Mouse (Mus musculus) heart, adult 11 months (tissue): ENCODE measurements around the gene Leng8.

Source experiments
- DNase-seq: peaks from one replicate; pipeline ENCODE4 v3.0.0; 2022

The Leng8 gene

DNA sequence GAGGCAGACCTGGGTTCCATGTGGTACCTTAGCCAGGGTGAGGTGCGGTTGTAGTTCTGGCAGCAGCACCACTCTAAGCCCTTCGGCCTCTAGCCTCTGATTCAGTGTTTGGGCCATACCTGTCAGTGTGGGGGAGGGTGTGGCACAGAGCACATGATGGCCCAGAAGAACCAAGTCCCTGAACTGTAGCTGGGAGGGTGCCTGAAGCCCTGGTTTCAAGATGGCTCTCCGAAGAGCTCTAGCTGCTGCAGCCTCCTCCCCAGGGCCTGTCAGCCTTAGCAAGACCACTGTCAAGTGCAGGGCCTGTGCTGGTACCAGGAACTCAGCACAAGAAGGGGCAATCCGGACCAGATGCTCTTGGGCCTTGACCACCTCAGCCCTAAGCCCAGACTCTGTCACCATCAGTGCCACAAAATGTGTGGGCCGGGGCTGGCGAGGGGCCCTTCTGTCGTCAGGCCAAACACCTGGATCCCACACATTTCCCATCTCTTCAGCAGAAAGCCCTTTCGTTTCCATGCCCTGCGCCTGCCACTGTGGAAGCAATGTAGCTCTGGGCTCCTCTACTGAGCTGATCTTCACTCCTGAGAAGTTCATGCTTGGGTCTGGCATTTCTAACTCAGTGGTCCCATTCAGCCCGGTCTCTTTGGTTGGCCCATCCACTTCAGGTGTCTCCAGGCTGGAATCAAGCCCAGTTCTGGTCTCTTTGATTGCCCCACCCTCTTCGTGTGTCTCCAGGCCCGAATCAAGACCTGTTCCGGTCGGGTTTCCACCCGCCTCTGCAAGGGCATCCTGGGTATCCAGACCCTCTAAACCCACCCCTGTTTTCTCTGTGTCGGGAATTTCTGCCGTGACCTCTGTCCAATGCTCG, 11.7 kb downstream of the Leng8 start:
- peak; percentile 95 for DNase-seq

DNA sequence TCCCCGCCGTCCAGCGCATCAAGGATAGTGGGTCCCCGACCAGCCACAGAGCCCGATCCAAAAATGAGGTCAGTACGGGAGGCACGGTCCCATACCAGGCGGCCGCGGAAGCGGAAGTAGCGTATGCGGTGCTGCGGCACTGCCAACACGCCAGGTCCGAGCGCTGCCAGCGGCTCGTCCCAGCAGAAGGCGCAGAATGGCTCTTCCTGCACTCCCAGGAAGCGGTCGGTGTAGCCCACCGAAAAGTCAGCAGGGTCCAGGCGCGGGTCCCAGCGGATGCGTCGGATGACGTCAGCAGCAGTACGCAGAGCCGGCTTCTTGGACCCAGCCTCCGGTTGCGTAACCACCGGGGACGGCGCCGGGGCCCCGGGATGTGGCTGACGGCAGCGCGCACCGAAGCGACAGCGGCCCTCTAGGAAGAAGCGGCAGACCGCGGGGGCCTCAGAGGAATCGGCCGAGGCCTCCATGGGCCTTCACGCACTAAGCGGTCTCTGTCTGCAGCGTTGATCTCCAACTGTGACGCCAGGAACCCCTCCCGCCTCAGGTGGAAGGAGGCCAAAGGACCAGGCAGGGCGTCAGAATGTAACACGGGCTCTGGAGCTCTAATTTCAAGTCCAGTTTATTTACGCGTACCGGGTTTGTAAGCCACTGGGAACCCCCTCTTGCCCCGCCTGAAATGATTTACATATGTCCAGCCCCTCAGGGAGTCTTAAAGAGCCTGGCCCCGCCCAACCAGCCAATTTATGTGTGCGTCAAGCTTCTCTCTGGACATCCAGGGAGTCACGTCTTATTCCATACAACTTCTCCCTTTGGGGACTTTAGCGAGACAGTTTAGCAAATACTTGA, 12.6 kb downstream of the Leng8 start:
- peak; percentile 99 for DNase-seq

DNA sequence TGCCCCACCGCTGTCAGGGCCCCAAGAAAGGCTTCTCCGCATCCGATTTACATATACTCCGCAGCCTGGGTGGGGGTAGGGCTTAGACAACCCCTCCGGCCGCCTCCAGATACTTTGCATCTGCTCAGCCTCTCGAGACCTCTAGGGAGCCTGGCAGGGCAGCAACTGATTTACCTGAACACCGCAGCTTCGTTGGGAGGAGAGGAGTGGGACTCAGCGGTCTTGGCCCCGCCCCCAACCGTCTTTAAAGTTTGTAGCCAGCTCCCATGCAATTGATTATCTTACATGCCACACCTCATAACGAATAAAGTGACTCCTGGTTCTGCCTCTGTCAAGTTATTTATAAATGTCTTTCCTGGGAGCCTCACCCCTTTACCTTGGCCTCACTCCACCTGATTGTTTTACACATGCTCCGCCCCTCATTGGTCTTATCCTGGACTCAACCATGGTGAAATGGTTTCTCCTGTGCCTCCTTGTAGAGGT, 13.3 kb downstream of the Leng8 start, which contains the start of gene Leng9:
Gene Leng9 (minus strand): TSS at position 316 of the 483 bp plus-strand sequence.
- peak; percentile 98 for DNase-seq

DNA sequence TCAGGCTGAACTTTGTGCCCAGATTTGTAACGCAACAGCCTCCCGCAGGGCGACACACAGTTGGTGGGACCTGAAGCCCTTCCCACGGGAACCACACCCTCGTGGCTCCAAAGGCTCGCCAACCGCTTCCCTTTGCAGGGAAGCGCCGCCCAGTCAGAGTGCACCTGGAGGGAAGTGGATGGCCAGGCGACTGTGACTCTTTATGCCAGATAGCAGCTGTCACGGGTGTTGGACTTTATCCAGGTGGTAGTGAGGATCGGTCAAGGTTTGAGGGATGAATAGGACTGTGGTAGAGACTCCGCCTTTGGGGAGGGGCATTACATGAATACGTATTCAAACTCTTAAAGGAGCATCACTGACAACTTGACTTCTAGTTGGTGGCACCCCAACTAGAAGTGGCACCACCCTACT, 14.0 kb downstream of the Leng8 start:
- peak; percentile 97 for DNase-seq

DNA sequence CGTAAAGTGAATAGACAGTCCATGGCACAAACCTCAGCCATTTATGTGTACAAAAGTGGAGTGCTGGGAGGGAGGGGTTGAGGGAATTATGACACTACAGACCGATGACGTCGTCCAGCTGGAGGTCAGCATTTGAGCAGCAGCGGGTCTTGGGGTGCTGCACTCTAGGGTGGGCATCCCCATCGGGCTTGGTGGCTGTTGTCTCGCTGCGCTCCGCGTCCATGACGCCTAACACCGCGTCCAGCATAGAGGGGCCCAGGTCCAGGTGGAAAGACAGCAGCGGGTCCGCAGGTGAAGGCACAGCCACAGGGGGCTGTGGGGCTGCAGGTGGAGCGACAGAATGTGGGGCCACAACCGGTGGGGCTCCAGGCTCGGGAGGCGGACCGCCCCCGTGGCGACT, 14.4 kb downstream of the Leng8 start:
- peak; percentile 95 for DNase-seq

DNA sequence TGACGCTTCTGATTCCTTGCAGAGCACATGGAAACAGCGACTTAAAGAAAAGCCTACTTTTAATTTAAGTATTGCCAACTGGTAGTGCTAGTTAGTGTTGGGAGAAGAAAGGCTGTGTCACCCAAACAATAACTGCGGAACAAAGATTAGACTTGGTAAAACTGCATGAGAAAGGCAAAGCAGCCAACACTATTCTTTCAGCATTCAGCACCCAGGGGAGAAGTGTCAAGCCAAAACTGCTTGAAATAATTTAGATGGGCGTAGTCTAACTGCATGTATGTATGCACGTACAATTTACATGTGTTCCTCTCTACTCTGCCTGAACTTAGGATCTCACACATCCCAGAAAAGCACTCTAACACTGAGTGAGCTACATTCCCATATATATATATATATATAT, 17.5 kb downstream of the Leng8 start:
- peak; percentile 36 for DNase-seq

DNA sequence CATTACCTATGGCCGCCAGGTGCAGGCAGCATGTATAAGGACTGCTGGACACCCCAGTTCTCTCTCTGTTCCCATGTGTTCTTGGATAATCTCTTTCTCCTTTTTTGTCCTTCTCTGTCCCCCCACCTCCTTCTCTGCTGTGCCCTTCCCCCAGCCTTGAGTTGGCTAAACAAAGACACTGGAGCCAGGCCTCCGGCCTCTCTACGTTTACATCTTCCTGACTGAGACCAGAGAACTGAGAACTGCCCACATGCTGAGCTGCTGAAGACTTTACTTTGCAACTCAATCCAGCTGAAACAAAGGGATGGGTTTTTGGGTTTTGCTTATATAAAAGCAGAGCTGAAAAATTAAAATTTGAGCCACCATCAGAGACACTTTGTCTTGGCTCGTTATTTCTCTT, 18.1 kb downstream of the Leng8 start:
- DNase-seq = peak; percentile 70

DNA sequence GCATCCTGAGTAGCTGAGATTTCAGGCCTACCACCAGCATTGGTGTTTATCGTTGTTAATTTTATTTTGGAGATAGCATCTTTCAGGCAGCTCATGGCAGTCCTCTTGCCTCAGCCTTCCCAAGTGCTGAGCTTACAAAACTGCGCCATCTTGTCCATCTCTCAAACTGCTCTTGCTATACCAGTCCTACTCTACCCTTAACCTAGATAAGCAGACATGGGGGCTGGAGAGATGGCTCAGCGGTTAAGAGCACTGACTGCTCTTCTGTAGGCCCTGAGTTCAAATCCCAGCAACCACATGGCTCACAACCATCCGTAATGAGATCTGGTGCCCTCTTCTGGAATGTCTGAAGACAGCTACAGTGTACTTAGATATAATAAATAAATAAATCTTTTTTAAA, 24.8 kb downstream of the Leng8 start:
- peak; percentile 78 for DNase-seq

DNA sequence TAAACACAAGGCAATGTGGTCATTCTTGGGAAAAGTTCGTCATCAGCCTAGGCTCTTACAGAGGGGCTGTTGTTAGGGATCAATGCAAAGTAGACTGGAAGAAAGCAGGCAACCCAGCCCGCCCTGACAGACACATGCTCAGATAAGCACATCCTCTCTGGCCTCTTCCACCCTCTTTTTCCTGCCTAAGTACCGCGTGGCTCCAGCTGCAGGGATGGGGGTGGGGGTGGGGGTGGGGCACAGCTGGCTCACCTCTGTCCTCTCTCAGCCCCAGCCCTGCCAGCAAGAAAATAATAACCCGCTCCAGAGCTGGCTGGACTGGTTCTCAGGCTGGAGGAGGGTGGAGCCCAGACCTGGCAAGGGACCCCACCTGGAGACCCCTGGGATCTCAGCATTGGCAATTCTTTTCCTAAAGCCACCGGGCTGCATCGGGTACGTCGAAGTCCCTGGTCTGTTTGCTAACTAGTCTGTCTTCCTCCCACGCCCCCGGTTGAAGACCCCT, 26.8 kb downstream of the Leng8 start:
- DNase-seq = peak; percentile 97

DNA sequence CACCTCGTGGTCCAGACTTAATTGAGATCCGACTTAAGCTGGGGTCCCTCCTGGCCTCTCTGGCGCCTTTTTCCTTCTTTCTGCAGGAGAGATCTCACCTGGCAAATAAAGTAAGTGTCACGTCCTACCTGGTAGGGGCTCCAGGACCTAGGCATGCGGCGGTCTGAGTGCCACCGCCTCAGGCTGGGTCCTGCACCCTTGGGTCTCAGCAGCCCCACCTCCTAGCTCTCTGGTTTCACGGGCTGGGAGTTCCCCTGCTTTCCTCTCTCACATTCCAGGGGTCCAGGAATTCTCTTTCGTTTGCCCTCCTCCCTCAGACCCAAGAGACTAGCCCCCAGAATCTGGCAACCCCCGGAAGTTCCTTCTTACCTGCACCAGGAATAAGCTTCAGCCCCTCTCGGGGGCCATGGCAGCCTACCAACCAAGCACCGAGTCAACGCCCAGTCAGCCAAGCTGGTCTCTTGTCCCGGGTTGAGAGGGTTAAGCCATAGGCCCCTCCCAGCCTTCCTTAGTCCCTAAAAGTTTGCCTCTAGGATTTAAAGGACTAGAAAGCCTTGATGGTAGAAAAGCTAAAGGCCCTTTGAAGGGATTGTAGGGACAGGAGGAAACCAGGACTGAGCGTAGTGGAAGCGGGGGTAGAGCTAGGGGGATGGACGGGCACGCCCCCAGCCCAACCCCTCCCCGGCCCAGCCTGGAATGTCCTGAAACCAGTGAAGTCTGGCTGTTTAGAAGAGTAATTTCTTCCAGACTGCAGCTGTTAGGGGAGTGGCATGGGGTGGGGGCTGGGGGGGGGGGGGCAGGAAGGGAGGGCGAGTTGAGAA, 27.5 kb downstream of the Leng8 start, which contains the start of gene Cdc42ep5:
Gene Cdc42ep5 (minus strand): TSS at position 771 of the 821 bp plus-strand sequence.
- peak; percentile 99 for DNase-seq

DNA sequence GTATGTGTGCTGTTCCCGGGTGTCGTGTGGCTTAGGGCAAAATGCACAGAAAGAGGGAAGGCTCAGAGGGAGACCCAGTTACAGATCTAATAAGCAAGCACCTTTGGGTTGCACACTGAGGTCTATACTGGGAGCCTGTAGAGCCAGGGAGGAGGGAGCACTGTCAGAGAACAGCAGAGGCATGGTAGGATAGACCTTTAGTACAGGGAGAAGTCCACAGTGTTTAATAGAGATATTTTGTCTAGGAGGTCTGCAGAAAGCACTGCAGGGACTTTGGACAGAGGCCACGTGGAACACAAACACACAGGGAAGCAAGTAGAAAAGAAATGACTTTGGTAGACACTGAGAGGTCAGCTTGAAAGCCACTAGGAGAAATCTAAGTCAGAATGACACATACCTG, 28.4 kb downstream of the Leng8 start:
- peak; percentile 87 for DNase-seq

DNA sequence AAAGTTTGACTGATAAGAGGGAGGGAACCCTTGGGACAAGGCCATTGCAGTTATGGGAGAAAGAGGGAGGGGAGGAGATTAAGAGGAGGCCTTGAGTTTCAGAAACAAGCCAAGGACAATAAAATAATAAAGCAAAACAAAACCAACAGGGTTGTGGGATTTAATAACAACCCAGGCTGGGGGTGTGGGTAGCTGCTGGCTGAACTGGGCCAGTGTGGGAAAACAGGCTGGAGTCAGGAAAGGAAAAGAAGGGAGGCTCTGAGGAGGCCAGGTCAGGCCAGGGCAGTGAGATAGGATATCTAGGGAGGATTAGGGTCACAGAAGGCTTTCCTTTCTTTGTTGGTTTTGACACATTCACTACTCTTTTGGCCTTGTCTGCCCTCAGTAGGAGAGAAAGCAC, 30.3 kb downstream of the Leng8 start:
- peak; percentile 82 for DNase-seq

DNA sequence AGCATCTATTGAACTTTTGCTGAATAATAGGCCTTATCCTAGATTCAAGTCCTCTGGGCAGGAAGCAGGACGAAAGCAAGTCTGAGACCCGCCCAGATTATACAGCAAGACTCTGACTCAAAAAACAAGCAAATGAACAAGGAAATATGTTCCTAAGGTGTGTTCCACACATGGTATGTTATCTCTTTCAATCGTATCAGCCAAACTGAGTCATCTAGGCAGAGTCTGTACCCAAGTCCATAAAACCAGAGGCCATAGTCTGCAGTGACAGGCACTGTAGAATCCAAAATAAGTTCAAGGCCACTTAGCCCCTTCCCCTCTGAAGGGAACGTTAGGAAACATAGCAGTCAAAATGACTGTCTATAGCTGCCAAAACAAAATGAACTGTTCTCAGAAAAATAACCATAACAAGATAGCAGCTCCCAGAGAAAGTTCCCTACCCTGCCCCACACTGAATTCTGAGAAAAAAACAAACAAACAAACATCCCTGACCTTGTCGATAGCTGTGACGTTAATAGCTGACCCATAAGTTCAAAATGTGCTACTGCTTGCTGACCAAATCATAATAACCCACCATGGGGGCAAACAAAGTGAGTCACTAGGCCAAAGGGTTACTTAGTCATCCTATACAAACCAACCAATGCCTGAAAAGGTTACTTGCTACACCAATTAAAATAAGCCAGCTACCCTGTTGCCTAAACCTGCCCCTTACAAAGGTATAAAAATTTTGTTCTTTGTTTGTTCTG, 33.5 kb downstream of the Leng8 start:
- DNase-seq = no peak

DNA sequence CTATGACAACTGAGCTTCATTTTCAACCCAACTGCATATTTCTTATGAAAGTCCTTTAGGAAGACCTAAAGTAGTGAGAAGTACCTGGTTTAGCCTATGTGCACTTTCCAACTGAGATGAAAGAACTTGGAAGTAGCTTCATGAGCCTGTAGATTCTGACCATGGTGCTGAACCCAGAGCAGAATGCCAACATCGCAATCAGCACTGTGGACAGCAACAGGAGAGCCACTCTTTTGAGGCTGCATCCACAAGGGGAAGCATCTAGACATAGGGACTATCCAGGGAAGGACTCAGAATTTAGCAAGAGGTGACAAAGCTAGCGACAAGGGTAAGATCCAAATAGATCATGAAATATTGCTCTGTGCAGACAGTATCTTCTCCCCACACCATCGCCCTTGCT, 41.6 kb downstream of the Leng8 start:
- peak; percentile 84 for DNase-seq
